Mouse (Mus musculus) heart, embryonic 12.5 days (tissue): ENCODE data around the gene Dbn1. TPM values are rescaled to one million over a fixed set of nuclear protein-coding genes. Genes with fewer than 3 reads are reported as not detected.

Experiments used
- ATAC-seq: fragments of 200-750 bp; cut with Nextera tagmentation; 2 replicates; pipeline ENCODE4 v1.8.0; 2017; ENCODE audit warnings: moderate TSS enrichment, moderate library complexity; ENCODE audit not compliant: insufficient number of reproducible peaks, low FRiP score
- H3K27ac ChIP-seq: fragments of 300-500 bp; sonication (generic); 2 replicates; pipeline ENCODE4 v1.5.1; 2016; ENCODE audit warnings: mild to moderate bottlenecking, moderate library complexity; ENCODE audit not compliant: poor library complexity, severe bottlenecking
- H3K27me3 ChIP-seq: fragments of 300-500 bp; sonication (generic); replicated peaks from 2 replicates; pipeline ENCODE4 v1.6.1; 2016; ENCODE audit warnings: mild to moderate bottlenecking, moderate library complexity
- H3K36me3 ChIP-seq: fragments of 300-500 bp; sonication (generic); 2 replicates; pipeline ENCODE4 v1.6.1; 2016; ENCODE audit warnings: mild to moderate bottlenecking, moderate library complexity
- H3K4me1 ChIP-seq: fragments of 300-500 bp; sonication (generic); replicated peaks from 2 replicates; pipeline ENCODE4 v1.6.1; 2016; ENCODE audit warnings: mild to moderate bottlenecking
- H3K4me2 ChIP-seq: fragments of 300-500 bp; sonication (generic); 2 replicates; pipeline ENCODE4 v1.6.1; 2016; ENCODE audit warnings: mild to moderate bottlenecking, moderate library complexity
- H3K4me3 ChIP-seq: fragments of 300-500 bp; sonication (generic); 2 replicates; pipeline ENCODE4 v1.5.1; 2016; ENCODE audit warnings: mild to moderate bottlenecking
- H3K9ac ChIP-seq: fragments of 300-500 bp; sonication (generic); 2 replicates; pipeline ENCODE4 v1.6.1; 2016; ENCODE audit warnings: mild to moderate bottlenecking, moderate library complexity
- H3K9me3 ChIP-seq: fragments of 300-500 bp; sonication (generic); replicated peaks from 2 replicates; pipeline ENCODE4 v1.6.1; 2016; ENCODE audit warnings: mild to moderate bottlenecking, moderate library complexity
- WGBS: fragments of 180-500 bp; shearing (Covaris S2); methylation state at CpG from one replicate; pipeline ENCODE4 v1.1.7; 2016; 5-methylcytosine and 5-hydroxymethylcytosine counted together
- microRNA-seq: library from miRNA; unstranded; fragments of <30 nt; microRNA quantifications from one replicate; pipeline ENCODE4, GENCODE M21; 2017
- polyA plus RNA-seq: library from polyadenylated mRNA; unstranded; fragments of >200 nt; fragmentation: Nextera tagmentation; extraction: Ambion mirVana; gene quantifications from 2 replicates; pipeline ENCODE4 v1.2.1, GENCODE M21; 2016

The Dbn1 gene
- polyA plus RNA-seq, 1 experiment from 2014 or later = 101 TPM

- Histone ChIP-seq H3K9me3 (peaks cover 10% of the 10 kb centered on the region), H3K27me3 (peaks cover 21% of the 10 kb centered on the region), H3K27ac (no peak overlapping the region), H3K36me3 (no peaks in the 10 kb centered on the region), H3K4me1 (no peaks in the 10 kb centered on the region), H3K4me2 (no peak overlapping the region), H3K4me3 (no peak overlapping the region), H3K9ac (no peak overlapping the region)
- no peak for ATAC-seq
- WGBS = 64% methylated on average over 12 of the region's 12 CpGs
Measured at GRCm38 (mm10) chr13:55429226-55429888, 58.6 kb downstream of the Dbn1 start.

DNA sequence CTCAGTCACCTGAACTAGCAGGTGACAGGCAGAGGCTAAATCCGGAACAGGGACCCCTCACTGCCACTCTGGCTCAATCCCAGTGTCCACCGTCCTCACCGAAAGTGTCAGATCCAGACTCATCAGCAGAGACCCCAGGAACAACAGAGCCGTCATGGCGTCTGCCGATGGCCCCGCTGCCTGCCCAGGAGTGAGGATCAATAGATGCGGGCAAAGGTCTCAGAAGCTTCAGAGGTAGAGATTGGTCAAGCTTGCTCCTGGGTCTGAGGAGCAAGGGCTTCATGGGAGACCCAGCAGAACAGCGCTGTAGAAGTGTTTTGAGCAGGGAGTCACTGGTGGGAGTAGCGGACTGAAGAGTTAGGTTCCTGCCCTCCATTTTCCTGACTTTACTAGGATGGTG, 61.3 kb downstream of the Dbn1 start, which contains the start of gene F12:
TSS of gene F12 (minus strand) at position 181 of the 400 bp plus-strand sequence.
- Histone ChIP-seq H3K27ac (no peak within 1 kb of the TSS), H3K9me3 (no peaks in the 10 kb centered on the region), H3K36me3 (no peaks in the 10 kb centered on the region), H3K9ac (no peak within 1 kb of the TSS), H3K4me2 (no peak within 1 kb of the TSS), H3K27me3 (peaks cover 38% of the 10 kb centered on the region), H3K4me3 (no peak within 1 kb of the TSS), H3K4me1 (no peaks in the 10 kb centered on the region)
- WGBS = 82% methylated on average over 10 of the region's 10 CpGs
- no peak for ATAC-seq

Small RNAs within 50 kb of the gene (microRNA-seq; reads per million reads assigned to microRNA genes)
- not detected for gene Mir6943
- gene Mir6944 = 28.1 reads per million, percentile 37 among the genes with 10 or more reads in this experiment
- 5.7 reads per million, percentile 18 among the genes with 10 or more reads in this experiment for gene Mir6945

Other genes with a start within 250 kb of the Dbn1 start
- gene Prelid1, start 167.6 kb downstream of the Dbn1 start, polyA plus RNA-seq = 328 and 343 TPM in 2 replicates
- gene Rab24, start 166.2 kb downstream of the Dbn1 start, polyA plus RNA-seq = 62.0 and 62.3 TPM in 2 replicates
- gene Mxd3, start 158.3 kb downstream of the Dbn1 start, polyA plus RNA-seq = 14.7 and 15.2 TPM in 2 replicates
- 105 and 106 TPM in 2 replicates for gene Lman2, start 125.3 kb downstream of the Dbn1 start, polyA plus RNA-seq
- gene Rgs14, start 118.4 kb downstream of the Dbn1 start, polyA plus RNA-seq = 0.42 and 0.52 TPM in 2 replicates
- gene Slc34a1, start 89.9 kb downstream of the Dbn1 start, polyA plus RNA-seq = not detected in 2 replicates
- gene Pfn3, start 72.9 kb downstream of the Dbn1 start, polyA plus RNA-seq = not detected in 2 replicates
- gene F12, start 61.3 kb downstream of the Dbn1 start, polyA plus RNA-seq = 0.96 TPM in 1 of 2 replicates, not detected in the other
- gene Grk6, start 43.0 kb downstream of the Dbn1 start, polyA plus RNA-seq = 27.6 and 29.1 TPM in 2 replicates
- 0.41 TPM in 1 of 2 replicates, not detected in the other for gene Prr7, start 23.8 kb downstream of the Dbn1 start, polyA plus RNA-seq
- gene Pdlim7, start 25.6 kb upstream of the Dbn1 start, polyA plus RNA-seq = 427 and 428 TPM in 2 replicates
- gene Dok3, start 41.2 kb upstream of the Dbn1 start, polyA plus RNA-seq = 1.4 and 1.7 TPM in 2 replicates
- gene Ddx41, start 48.5 kb upstream of the Dbn1 start, polyA plus RNA-seq = 30.8 and 34.8 TPM in 2 replicates
- 24.3 and 24.4 TPM in 2 replicates for gene Fam193b, start 83.0 kb upstream of the Dbn1 start, polyA plus RNA-seq
- 133 and 141 TPM in 2 replicates for gene Tmed9, start 85.6 kb upstream of the Dbn1 start, polyA plus RNA-seq
- 21.8 and 23.2 TPM in 2 replicates for gene B4galt7, start 111.8 kb upstream of the Dbn1 start, polyA plus RNA-seq
- 34.7 and 35.8 TPM in 2 replicates for gene Caml, start 134.9 kb upstream of the Dbn1 start, polyA plus RNA-seq
- gene Ddx46, start 146.9 kb upstream of the Dbn1 start, polyA plus RNA-seq = 25.4 and 27.0 TPM in 2 replicates
- 76.3 and 77.1 TPM in 2 replicates for gene B230219D22Rik, start 205.0 kb upstream of the Dbn1 start, polyA plus RNA-seq
- gene Txndc15, start 226.5 kb upstream of the Dbn1 start, polyA plus RNA-seq = 63.7 and 67.4 TPM in 2 replicates
- 60.3 and 60.8 TPM in 2 replicates for gene Pcbd2, start 239.3 kb upstream of the Dbn1 start, polyA plus RNA-seq